Mouse (Mus musculus): Measurements from ENCODE around the gene Nfatc3.
"Not testable (repeated sequence)": the region's sequence is repeated elsewhere in the genome, so short reads cannot be mapped to it uniquely, and the experiment has no call there.

Nfatc3 gene

GRCm38 (mm10) chr8:106058731-106059612 lies at the start of gene Nfatc3:
TSS of gene Nfatc3 (plus strand) at chr8:106058840.
- peak; percentile 92 to 93 for DNase-seq (ENCODE audit: low spot score in 2 of 2)

GRCm38 (mm10) chr8:106010748-106011642 lies 47.6 kb upstream of the Nfatc3 start:
- peak; percentile 97 for DNase-seq (ENCODE audit: low spot score in 2 of 2)

GRCm38 (mm10) chr8:106011643-106011986 lies 47.0 kb upstream of the Nfatc3 start, which contains the start of gene Ddx28:
TSS of gene Ddx28 (minus strand) at chr8:106011882.
- no peak for DNase-seq (ENCODE audit: low spot score in 2 of 2)

- not testable (repeated sequence) for DNase-seq (ENCODE audit: low spot score in 2 of 2)
Observed at GRCm38 (mm10) chr8:106012203-106012602, 46.4 kb upstream of the Nfatc3 start.

GRCm38 (mm10) chr8:106016284-106016683 lies 42.4 kb upstream of the Nfatc3 start:
- no peak for DNase-seq (ENCODE audit: low spot score in 2 of 2)

- DNase-seq (ENCODE audit: low spot score in 2 of 2): no peak
Observed at GRCm38 (mm10) chr8:106017130-106017529, 41.5 kb upstream of the Nfatc3 start.

- DNase-seq (ENCODE audit: low spot score in 2 of 2): no peak
Observed at GRCm38 (mm10) chr8:106018039-106018438, 40.6 kb upstream of the Nfatc3 start.

GRCm38 (mm10) chr8:106022483-106022882 lies 36.2 kb upstream of the Nfatc3 start:
- peak; percentile 82 to 84 for DNase-seq (ENCODE audit: low spot score in 2 of 2)

- DNase-seq (ENCODE audit: low spot score in 2 of 2): no peak
Observed at GRCm38 (mm10) chr8:106038721-106039120, 19.9 kb upstream of the Nfatc3 start.

GRCm38 (mm10) chr8:106039605-106040004 lies 19.0 kb upstream of the Nfatc3 start:
- DNase-seq (ENCODE audit: low spot score in 2 of 2): no peak

- no peak for DNase-seq (ENCODE audit: low spot score in 2 of 2)
Observed at GRCm38 (mm10) chr8:106040218-106040617, 18.4 kb upstream of the Nfatc3 start.

- no peak for DNase-seq (ENCODE audit: low spot score in 2 of 2)
Observed at GRCm38 (mm10) chr8:106043055-106043454, 15.6 kb upstream of the Nfatc3 start.

- no peak for DNase-seq (ENCODE audit: low spot score in 2 of 2)
Observed at GRCm38 (mm10) chr8:106044151-106044550, 14.5 kb upstream of the Nfatc3 start.

GRCm38 (mm10) chr8:106046872-106047559 lies 11.6 kb upstream of the Nfatc3 start:
- no peak for DNase-seq (ENCODE audit: low spot score in 2 of 2)

- no peak for DNase-seq (ENCODE audit: low spot score in 2 of 2)
Observed at GRCm38 (mm10) chr8:106047854-106048630, 10.6 kb upstream of the Nfatc3 start.

GRCm38 (mm10) chr8:106049840-106050239 lies 8.8 kb upstream of the Nfatc3 start:
- DNase-seq (ENCODE audit: low spot score in 2 of 2): no peak

GRCm38 (mm10) chr8:106051068-106051467 lies 7.6 kb upstream of the Nfatc3 start:
- DNase-seq (ENCODE audit: low spot score in 2 of 2): no peak

GRCm38 (mm10) chr8:106052510-106053089 lies 6.0 kb upstream of the Nfatc3 start:
- DNase-seq (ENCODE audit: low spot score in 2 of 2): no peak

- no peak for DNase-seq (ENCODE audit: low spot score in 2 of 2)
Observed at GRCm38 (mm10) chr8:106054190-106054811, 4.3 kb upstream of the Nfatc3 start.

- DNase-seq (ENCODE audit: low spot score in 2 of 2): no peak
Observed at GRCm38 (mm10) chr8:106055038-106055437, 3.6 kb upstream of the Nfatc3 start.

Data from right cerebral cortex, adult 2 months (tissue).